Mouse (Mus musculus): ENCODE measurements around the gene Mbtps1. TPM values are rescaled to one million over a fixed set of nuclear protein-coding genes. Genes with fewer than 3 reads are reported as not detected.
A peak's percentile ranks its signal among the peaks of the same experiment; 100 is the strongest.

Gene Mbtps1
- polyA plus RNA-seq, 1 experiment, result 37.9 TPM

DNA sequence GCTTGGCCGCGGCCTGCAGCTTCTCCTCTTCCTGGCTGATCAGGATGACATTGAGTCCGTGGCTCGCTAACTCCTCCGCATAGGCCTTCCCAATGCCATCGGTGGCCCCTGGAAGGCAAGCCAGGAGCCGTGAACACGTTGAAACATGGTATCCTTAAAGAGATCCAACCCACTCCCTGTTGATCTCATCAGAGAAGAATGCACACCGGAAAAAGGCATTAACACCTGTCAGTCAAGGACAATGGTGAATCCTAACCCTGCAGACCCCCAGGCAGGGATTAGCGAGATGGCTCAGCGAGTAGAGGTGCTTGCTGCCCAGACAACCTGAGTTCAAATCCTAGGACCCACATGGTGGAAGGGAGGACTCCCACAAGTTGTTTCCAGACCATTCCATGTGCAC lies 7.8 kb upstream of the Mbtps1 start:
- Histone ChIP-seq H3K4me3 (ENCODE audit: insufficient read depth, low read length) (no peak overlapping the region), H3K27ac (ENCODE audit: insufficient read depth, low read depth, low read length) (no peak overlapping the region), H3K4me1 (ENCODE audit: control insufficient read depth, insufficient read depth, low read length) (no peaks in the 10 kb centered on the region)
- no peak for TF ChIP-seq CTCF (IDR thresholded peaks at IDR 0.05; ENCODE audit: low read depth, low read length)
- no peak for TF ChIP-seq POLR2A (IDR thresholded peaks at IDR 0.05; ENCODE audit: borderline replicate concordance, low read depth, low read length)

DNA sequence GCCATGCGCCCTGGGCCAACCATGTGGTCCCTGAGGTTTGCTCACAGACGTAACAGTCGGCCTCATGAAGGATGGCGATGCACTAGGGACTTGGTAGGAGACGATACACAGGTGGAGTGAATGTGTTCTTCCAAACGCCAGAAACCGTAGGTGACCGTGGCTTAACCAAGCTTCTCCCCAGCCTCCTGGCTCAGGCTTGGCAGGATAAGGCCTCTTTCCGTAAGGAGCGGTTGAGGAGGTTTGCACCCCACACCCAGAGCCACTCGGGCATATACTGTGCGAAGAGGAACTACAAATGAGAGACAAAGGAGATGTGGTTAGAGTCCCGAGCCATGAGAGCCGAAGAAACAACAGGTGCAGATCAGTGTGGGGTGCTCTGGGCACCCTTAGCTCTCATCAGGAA lies 5.3 kb upstream of the Mbtps1 start:
- TF ChIP-seq CTCF (IDR thresholded peaks at IDR 0.05; ENCODE audit: low read depth, low read length), result no peak
- no peak for TF ChIP-seq POLR2A (IDR thresholded peaks at IDR 0.05; ENCODE audit: borderline replicate concordance, low read depth, low read length)

DNA sequence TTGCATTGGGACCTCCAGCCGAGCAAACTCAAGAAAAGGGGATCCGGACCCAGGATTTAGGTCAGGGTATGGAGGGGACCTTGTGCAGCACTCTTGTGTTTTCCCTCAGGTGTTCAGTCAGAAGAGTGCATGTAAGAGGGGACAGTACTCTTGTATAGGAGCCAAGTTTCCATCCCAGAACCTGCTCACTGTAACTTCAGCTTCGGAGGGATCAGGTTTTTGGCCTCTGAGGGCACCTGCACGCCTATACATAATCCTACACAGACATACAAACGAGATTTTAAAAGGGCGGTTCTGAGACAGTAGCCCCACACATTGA lies 826 bp upstream of the Mbtps1 start:
- no peak overlapping the region for H3K27ac ChIP-seq (ENCODE audit: insufficient read depth, low read depth, low read length)
- H3K4me3 ChIP-seq (ENCODE audit: insufficient read depth, low read length), result no peak overlapping the region
- peaks cover 11% of the 10 kb centered on the region for H3K4me1 ChIP-seq (ENCODE audit: control insufficient read depth, insufficient read depth, low read length)
- TF ChIP-seq POLR2A (IDR thresholded peaks at IDR 0.05; ENCODE audit: borderline replicate concordance, low read depth, low read length) (no peak), CTCF (IDR thresholded peaks at IDR 0.05; ENCODE audit: low read depth, low read length) (no peak)

More for the DNA sequence above, 5.3 kb upstream of the Mbtps1 start:
- Histone ChIP-seq H3K4me3 (ENCODE audit: insufficient read depth, low read length) (no peak overlapping the region), H3K27ac (ENCODE audit: insufficient read depth, low read depth, low read length) (no peak overlapping the region), H3K4me1 (ENCODE audit: control insufficient read depth, insufficient read depth, low read length) (peaks cover 4% of the 10 kb centered on the region; the same call in 1 of the 2 replicates)

DNA sequence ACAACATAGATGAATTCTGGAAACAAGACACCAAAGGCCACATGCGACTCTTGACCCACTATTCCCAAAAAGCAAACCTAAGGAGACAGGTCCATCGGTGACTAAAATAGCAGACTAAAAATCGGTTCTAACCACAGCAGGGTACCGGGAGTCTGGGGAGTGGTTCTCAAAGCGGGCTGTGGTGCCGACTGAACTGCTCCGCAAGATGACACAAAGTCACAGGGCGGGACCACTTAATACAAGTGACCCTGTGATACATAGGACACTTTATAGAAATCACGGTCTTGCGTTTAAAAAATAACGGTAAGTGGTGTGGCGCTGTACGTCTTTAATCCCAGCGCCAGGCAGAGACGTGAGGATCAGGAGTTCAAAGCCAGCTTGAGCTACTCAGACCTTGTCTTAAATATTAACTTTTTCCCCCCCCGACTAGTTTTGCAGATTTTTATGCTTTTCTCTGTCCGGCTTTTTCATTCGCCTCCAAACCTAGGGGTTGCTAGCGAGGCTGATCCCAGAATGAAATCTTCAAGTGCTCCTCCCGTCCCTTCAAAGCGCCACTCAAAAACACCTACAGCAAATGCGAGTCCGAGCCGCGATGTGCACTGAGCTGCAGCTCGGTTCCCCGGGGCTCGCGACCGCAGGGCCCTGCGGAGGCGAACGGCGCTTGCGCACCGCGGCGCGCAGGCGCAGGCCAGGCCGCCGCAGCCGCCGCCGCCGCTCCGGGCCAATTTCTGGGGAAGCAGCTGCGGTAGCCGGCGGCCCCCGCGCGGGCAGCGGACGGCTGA lies 523 bp downstream of the Mbtps1 start:
- peaks cover 17% of the 10 kb centered on the region for H3K4me1 ChIP-seq (ENCODE audit: control insufficient read depth, insufficient read depth, low read length)
- TF ChIP-seq POLR2A (IDR thresholded peaks at IDR 0.05; ENCODE audit: borderline replicate concordance, low read depth, low read length), result no peak
- no peak for TF ChIP-seq CTCF (IDR thresholded peaks at IDR 0.05; ENCODE audit: low read depth, low read length)

DNA sequence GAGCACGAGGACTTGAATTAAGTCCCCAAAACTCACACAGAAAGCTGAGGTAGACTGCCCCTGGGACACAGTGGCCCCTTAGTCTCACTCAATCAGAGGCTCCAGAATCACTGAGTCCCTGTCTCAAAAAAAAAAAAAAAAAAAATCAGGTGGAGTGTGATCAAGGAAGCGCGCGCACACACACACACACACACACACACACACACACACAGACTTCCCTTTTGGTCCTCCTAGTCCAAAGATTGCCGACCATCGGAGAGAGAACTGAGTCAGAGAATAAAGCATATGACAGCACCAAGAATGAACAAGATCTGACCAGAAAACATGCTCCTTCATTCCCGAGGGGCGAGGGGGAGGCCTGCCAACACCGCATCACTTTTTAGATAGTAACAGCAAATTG lies 1.4 kb downstream of the Mbtps1 start:
- Histone ChIP-seq H3K27ac (ENCODE audit: insufficient read depth, low read depth, low read length) (peak overlapping the region; percentile 82; the same call in 1 of the 2 replicates), H3K4me3 (ENCODE audit: insufficient read depth, low read length) (peak overlapping the region; percentile 75), H3K4me1 (ENCODE audit: control insufficient read depth, insufficient read depth, low read length) (peaks cover 24% of the 10 kb centered on the region)
- TF ChIP-seq CTCF (IDR thresholded peaks at IDR 0.05; ENCODE audit: low read depth, low read length) (no peak), POLR2A (IDR thresholded peaks at IDR 0.05; ENCODE audit: borderline replicate concordance, low read depth, low read length) (no peak)

More for the DNA sequence above, 523 bp downstream of the Mbtps1 start:
- Histone ChIP-seq H3K4me3 (ENCODE audit: insufficient read depth, low read length) (peak overlapping the region; percentile 75), H3K27ac (ENCODE audit: insufficient read depth, low read depth, low read length) (peak overlapping the region; percentile 82)

DNA sequence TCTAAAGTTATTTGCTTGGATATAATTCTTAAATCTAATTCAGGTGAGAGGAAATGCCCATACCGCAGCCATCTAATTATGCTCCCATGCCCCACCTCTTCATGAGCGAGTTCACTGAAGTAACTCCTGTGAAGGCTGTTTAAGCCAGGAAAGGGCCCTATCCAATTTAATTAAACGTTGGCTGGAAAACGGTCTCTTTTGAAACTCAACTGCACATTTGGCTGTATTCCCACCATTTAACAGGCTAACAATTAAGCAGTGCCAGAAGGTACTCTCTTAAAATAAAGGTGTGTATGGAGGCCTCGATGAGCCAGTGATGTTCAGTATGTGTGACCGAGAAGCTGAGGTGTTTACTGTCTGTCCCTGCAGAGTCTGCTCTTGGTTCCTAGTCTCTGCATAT lies 2.7 kb downstream of the Mbtps1 start:
- H3K27ac ChIP-seq (ENCODE audit: insufficient read depth, low read depth, low read length), result no peak overlapping the region
- TF ChIP-seq CTCF (IDR thresholded peaks at IDR 0.05; ENCODE audit: low read depth, low read length) (no peak), POLR2A (IDR thresholded peaks at IDR 0.05; ENCODE audit: borderline replicate concordance, low read depth, low read length) (no peak)
- H3K4me1 ChIP-seq (ENCODE audit: control insufficient read depth, insufficient read depth, low read length), result peaks cover 34% of the 10 kb centered on the region
- no peak overlapping the region for H3K4me3 ChIP-seq (ENCODE audit: insufficient read depth, low read length)

GRCm38 (mm10) chr8:119552967-119553366 lies 5.6 kb downstream of the Mbtps1 start:
- peaks cover 32% of the 10 kb centered on the region for H3K4me1 ChIP-seq (ENCODE audit: control insufficient read depth, insufficient read depth, low read length)

DNA sequence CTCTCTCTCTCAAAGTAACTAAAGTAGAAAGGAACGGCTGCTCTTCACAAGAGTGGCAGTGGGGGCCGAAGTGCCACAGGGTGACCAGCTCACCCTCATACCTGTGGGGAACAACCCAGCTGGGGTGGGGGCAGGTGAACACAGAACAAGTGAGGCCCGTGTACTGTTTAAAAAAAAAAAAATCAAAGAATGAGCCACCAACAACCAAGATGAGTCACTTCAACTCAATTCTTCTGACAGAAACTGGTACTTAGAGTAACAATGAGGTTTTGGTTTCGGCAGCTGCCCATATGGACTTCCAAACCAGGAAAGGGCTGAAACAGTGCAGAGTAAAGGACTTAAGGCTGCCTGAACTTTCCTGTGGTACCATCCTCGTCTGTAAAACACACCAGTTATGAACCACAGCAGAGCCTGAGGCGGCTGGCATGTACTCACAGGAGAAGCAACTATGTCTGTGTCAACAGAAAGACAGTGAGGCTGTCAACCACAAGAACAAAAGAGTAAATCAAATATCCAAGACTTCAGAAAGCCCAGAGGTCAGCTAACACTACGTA lies 9.9 kb downstream of the Mbtps1 start:
- Histone ChIP-seq H3K27ac (ENCODE audit: insufficient read depth, low read depth, low read length) (no peak overlapping the region), H3K4me1 (ENCODE audit: control insufficient read depth, insufficient read depth, low read length) (peaks cover 22% of the 10 kb centered on the region), H3K4me3 (ENCODE audit: insufficient read depth, low read length) (no peak overlapping the region)

More at GRCm38 (mm10) chr8:119552967-119553366, 5.6 kb downstream of the Mbtps1 start:
- no peak for TF ChIP-seq CTCF (IDR thresholded peaks at IDR 0.05; ENCODE audit: low read depth, low read length)
- TF ChIP-seq POLR2A (IDR thresholded peaks at IDR 0.05; ENCODE audit: borderline replicate concordance, low read depth, low read length), result no peak
- Histone ChIP-seq H3K4me3 (ENCODE audit: insufficient read depth, low read length) (no peak overlapping the region), H3K27ac (ENCODE audit: insufficient read depth, low read depth, low read length) (no peak overlapping the region)

DNA sequence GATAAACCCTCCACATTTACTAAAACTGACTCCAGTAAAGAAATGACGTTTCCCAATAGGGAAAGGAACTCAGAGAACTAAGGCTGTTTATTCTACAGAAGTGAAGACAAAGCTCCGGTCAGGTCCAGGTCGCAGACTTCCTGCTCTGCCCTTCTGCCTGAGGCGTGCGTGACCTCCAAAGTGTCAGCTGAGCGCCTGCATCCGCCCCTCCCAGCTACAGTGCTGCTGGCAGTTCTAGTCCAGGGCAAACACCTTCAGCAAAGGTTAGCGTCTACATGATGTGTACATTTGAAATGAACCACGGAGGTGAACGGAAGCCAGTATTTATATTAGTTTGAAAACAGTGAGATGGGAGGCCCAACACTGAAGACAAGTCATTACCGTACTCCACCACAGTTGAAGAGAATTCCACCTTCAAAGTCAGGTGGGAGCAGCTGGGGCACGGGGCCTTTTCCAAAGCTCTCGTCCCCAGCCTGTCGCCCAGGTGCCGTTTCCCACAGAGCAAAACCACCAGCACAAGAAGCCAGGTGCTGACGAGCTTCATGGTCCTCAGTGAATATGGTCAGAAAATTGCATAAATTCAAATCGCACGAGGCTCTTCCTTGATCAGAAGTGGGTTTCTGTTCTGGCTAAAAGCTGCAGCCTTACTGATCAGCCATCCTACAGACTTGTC lies 11.4 kb downstream of the Mbtps1 start:
- no peak overlapping the region for H3K27ac ChIP-seq (ENCODE audit: insufficient read depth, low read depth, low read length)
- no peak overlapping the region for H3K4me3 ChIP-seq (ENCODE audit: insufficient read depth, low read length)
- peaks cover 13% of the 10 kb centered on the region for H3K4me1 ChIP-seq (ENCODE audit: control insufficient read depth, insufficient read depth, low read length)
- TF ChIP-seq POLR2A (IDR thresholded peaks at IDR 0.05; ENCODE audit: borderline replicate concordance, low read depth, low read length) (no peak), CTCF (IDR thresholded peaks at IDR 0.05; ENCODE audit: low read depth, low read length) (no peak)

More for the DNA sequence above, 9.9 kb downstream of the Mbtps1 start:
- TF ChIP-seq CTCF (IDR thresholded peaks at IDR 0.05; ENCODE audit: low read depth, low read length) (no peak), POLR2A (IDR thresholded peaks at IDR 0.05; ENCODE audit: borderline replicate concordance, low read depth, low read length) (no peak)

GRCm38 (mm10) chr8:119545791-119546190 lies 12.7 kb downstream of the Mbtps1 start:
- Histone ChIP-seq H3K4me1 (ENCODE audit: control insufficient read depth, insufficient read depth, low read length) (peaks cover 1% of the 10 kb centered on the region; the same call in 1 of the 2 replicates), H3K27ac (ENCODE audit: insufficient read depth, low read depth, low read length) (no peak overlapping the region), H3K4me3 (ENCODE audit: insufficient read depth, low read length) (no peak overlapping the region)
- TF ChIP-seq POLR2A (IDR thresholded peaks at IDR 0.05; ENCODE audit: borderline replicate concordance, low read depth, low read length) (no peak), CTCF (IDR thresholded peaks at IDR 0.05; ENCODE audit: low read depth, low read length) (no peak)
